Mouse (Mus musculus): ENCODE data around the gene Ppp3ca.

Gene Ppp3ca

DNA sequence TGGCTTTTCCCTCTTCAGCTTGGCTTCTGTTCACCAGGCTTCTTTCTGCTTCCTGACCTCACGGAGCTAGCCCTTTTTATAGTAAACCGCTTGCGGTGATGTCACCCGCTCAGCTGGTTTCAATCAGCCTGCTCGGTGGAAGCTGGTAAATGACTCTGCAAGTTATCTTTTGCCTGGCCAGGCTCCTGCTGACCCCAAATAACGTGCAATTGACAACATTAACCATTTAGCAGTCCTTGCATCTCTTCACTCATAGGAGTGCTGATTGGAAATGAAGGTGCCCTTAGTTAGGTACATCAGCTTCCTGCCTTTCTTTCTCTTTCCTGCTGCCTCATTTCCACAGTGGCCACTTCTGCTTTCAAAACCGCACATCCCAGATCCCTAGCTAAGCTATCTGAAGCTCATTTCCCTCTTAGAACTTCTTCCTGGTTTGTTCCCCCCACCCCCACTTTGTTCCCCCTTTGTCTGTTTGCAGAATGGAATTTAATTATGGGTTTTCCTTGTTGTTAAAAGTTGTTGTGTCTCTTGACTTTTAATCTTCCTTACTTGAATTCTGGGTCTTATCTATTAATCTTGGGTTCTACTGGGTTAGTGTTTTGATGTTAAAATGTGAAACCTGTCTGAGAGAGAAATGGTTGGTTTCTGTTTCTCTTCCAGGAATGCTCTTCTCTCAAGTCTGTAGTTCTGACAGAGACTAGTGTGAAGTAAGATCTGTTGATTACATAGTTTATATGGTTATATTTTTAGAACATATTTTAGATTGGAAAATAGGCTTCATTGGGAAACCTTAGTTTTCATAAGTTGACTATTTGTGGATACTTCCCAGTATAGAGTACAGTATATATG, 55.6 kb downstream of the Ppp3ca start:
- peak; percentile 84 to 94 for DNase-seq

- no peak for DNase-seq
These were observed 58.0 kb downstream of the Ppp3ca start for GRCm38 (mm10) chr3:136727877-136728276.

DNA sequence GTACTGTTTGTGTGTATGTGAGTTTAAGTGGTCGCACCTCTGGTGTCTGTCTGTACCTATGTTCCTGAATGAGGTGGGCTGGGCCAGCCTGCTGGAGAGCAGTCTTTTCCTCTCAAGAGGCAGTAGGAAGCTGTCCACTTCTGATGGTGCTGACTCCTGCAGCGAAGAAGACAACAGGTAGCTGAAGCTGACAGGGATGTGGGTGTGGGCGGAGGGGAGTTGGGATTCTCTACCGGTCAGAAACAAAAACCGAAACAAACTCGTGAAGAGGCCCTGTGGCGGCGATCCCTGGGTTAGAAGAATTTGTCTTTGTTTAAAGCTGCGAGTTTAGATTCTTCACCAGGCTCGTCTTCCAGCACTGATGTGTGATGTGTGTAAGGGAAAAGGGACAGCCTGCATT, 60.1 kb downstream of the Ppp3ca start:
- peak in 1 of 2 experiments; percentile 16 for DNase-seq

- no peak for DNase-seq
These were observed 61.7 kb downstream of the Ppp3ca start for GRCm38 (mm10) chr3:136731579-136731978.

GRCm38 (mm10) chr3:136736021-136736420, 66.1 kb downstream of the Ppp3ca start:
- DNase-seq, result no peak

DNA sequence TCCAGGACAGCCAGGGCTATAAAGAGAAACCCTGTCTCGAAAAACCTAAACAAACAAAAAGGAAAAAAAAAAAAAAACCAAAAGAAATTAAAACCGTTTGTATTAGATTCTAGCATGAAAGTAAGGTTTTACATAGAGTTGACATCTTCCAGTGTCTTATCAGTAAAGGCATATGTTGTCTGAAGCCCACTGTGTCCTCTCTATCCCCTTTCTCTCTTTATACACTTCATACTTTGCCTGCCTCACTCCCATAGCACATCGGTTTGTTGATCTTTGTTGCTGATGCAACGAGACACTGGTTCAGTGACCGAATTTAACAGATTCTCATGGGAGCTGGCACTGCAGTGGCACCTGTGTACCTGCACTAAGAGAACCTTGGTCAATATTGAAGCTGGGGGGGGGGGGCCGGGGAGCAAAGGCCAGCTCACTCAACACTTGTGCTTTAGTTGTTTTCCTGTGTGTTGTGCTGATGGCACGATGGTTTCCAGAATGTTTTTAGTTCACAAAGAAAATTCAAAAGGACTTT, 66.9 kb downstream of the Ppp3ca start:
- DNase-seq, result no peak

DNA sequence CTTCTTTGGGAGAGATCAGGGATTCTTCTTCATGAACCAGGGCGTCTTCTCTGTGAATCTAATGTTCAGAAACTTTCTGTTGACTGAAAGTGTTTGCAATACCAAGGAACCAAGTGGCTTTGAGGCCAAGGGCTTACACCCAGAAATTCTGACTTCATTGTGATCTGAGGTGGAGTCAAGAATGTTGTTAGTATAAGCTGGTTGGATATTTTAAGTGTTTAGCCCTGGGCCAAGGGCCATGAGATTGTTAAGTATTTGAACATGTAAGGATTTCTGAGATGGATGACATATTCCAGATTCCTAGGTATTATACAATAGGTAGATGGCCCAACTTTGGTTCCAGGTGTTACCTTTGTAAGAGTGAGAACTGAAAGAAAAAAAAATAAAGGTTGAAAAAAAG, 68.5 kb downstream of the Ppp3ca start:
- DNase-seq, result no peak

- no peak for DNase-seq
These were observed 69.0 kb downstream of the Ppp3ca start for GRCm38 (mm10) chr3:136738914-136739313.

DNA sequence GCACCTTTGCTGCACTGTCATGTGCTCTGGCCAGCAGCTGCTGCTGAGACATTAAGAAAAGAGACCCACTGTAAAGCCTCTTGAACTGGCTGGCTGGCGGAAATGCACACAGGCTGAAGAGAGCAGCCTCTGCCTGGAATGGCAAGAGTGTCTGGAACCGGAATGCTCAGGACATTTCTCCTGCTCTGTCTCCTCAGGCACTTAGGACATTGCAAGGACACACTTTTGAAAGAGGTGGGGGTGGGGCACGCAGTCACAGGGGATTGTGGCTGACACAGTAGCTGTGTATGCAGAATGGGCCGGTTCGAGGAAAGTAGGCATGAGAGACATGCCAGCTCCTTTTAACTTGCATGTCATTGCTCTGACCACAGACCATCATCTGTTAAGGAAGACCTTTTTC, 71.7 kb downstream of the Ppp3ca start:
- DNase-seq, result no peak

GRCm38 (mm10) chr3:136742258-136743057, 72.5 kb downstream of the Ppp3ca start:
- no peak for DNase-seq

GRCm38 (mm10) chr3:136744295-136744897, 74.5 kb downstream of the Ppp3ca start:
- no peak for DNase-seq

GRCm38 (mm10) chr3:136745456-136745855, 75.5 kb downstream of the Ppp3ca start:
- no peak for DNase-seq

DNA sequence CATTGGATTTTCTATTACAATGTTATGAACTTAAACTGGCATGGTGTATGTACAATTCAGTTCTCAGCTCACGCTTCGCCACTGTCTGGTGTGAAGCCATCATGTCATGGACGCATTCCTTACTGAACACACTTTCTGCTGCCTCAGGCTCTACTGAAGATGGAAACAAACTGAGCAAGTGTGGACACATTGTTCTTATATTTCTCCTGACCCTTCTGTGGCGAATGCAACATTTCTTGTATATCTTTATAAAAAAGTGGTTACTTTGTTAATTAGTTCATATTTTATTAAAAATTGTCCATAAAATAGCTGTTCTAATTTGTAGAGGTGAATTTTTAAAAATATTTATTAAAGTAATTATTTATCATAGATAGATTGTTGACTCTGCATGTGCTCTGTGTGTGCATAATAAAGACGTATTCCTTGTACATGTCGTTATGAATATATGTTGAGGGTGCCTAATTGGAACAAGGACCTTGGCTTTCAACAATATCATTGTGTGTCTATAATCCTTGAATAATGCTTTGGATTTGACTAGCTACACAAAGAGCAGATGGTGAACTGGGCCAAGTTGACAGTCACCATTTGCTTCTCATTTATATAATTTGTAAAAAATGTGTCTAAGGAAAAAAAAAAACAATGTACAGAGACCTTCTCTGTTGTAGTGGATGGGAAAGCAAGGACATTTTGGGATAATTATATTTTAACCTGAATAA, 79.0 kb downstream of the Ppp3ca start:
- DNase-seq, result peak in 1 of 2 experiments; percentile 36

DNA sequence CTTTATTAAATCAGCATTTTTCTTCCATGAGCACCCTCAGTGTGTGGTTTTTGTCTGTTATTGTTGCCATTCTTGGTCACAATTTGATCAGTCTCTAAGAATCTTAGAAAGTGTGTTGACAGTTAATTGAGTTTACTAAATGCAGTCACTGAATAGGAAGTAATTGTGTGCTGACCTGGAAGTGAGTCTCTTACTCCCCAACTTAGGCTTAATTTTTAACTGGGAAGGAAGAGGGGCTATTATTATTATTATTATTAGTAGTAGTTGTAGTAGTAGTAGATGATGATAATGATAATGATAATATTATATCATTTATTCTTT, 79.5 kb downstream of the Ppp3ca start:
- DNase-seq, result no peak

DNA sequence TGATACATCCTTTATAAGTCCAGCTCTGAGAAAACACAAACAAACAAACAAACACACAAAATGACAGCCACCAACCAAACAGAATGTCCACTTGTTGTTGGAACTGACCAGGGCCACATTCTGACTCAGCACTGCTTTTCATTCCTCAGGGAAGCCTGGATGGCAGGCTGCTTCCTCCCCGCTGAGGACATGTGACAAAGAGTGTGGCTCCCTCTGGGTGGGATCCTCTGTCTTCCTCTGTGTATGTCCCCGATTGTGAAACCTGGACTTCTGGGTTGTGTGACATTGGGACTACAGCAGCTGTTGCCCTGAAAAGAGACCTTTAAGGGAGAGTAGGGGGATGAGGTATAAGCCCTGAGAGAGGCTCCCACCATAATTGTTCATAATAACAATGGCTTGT, 80.0 kb downstream of the Ppp3ca start:
- DNase-seq, result no peak

DNA sequence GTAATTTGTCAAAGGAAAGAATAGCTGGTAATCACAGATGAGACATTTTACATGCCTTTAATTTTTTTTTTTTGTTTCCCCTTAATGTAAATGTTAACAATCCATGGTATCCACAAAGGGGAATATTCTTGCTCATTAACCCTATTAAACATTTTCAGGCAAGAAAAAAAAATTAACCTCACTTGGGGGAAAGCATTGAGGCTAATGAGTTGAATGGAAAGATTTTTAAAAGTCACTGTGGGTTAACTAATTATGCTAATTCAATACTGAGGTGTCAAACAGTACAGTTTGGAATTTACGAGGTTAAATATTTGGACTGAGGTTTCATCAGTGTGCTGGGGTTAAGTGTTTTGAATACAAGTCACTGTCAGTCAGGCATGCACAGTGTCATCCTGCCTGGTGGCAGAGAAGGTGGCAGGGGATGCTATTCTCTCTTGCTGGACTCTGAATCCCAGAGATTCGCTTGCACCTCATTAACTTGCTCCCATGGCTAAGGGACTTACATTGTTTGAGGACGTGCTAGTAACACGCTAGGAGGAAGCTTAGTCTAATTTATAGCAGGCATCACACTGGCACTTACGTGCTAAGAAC, 82.3 kb downstream of the Ppp3ca start:
- DNase-seq, result no peak

DNA sequence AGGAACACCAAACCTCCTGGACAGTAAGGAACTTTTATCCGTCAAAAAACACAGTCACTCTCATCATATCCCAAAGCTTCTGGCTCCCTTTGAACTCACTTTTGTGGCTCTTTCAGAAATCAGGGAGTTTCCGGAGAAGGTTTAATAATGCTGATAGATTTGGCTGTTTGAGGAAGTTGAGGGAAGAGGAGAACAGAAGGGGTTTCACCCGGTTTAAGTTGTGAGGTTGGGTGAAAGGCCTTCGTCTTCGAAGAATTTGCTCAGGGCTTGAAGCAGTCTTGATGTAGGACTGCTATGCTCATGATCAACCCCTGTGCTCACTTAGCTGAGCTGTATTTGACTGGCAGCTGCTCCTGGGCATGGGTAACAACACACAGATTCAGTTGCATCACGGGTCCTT, 86.2 kb downstream of the Ppp3ca start:
- DNase-seq, result no peak

DNA sequence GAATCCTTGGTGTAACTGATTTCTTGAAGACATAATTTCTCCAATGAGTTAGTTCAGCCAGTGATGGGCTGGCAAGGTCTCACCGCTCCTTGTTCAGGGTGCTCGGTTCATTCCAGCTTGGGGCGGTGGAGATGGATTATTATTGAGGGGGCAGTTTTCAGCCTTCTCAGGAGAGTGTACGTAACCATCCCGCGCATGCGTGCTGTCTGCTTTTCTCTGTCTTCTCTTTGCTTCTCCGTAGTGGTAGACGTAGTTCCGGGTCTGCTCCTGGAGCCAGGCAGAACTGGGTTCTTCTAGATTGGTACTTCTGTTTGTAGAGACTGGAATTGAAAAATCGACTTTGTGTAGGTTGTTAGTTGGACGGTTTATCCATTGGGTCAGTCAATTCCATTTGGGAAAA, 89.5 kb downstream of the Ppp3ca start:
- no peak for DNase-seq

GRCm38 (mm10) chr3:136761292-136761978, 91.5 kb downstream of the Ppp3ca start:
- no peak for DNase-seq

DNA sequence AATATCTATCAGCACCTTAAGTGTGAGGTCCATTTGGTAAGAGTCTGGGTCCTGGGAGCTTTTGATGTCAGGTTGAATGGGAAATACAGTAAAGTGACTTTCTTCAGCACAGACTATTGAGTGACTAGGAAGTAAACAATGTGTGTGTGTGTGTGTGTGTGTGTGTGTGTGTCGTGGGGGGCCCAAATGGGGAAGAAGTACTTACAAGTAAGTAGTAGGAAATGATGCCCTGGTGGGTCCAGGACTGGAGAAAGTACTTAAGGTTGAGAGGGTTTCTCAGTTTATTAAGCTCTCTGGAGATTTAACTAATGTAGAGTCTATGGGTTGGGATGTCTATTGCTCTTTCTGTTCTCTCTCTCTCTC, 92.0 kb downstream of the Ppp3ca start:
- no peak for DNase-seq

DNA sequence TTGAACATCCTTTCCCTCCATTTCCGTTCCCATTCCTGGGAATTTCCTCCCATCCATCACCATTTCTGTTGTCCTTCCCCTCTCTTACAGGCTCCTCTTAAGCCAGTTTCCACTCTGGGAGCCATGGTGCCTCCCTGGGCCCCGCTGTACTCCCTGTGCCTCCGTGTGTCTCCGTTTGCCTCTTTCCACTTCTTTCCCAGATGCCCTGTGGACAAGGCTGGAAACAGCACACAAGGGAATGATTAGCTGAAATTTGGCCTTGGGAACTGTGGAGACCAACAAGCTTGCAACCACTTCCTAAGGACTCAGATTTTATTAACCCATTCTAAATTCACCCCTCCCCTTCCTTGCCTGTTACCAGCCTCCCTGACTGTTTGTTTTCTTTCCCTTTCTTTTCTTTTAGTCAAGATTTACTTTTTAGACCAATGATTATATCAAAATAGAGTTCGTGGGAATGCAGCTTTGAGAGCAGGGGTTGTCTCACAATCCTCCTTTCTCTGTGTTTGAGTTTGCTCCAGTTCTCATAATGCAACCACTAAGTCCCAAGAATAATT, 93.9 kb downstream of the Ppp3ca start:
- DNase-seq, result no peak

GRCm38 (mm10) chr3:136765569-136765968, 95.6 kb downstream of the Ppp3ca start:
- no peak for DNase-seq
